8 mouse cellular contexts compared by ENCODE assay signal in the genomic region with DNA sequence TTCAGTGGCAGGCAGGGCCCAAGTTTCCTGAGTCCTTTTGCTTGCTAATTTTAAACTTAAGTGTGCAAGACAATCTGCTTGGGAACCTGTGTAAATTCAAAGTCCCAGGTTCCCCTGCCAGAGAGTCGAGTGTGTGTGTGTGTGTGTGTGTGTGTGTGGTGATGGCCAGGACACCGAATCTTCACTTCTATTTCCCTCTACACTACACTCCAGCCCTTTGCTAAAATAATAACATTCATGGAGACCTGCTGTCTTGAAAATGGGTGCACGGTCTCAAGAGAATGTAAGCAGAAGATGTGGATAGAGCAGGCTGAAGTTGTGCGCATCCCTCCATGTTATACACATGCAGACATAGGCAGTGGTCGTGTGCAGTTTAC. TPM values are rescaled to one million over a fixed set of nuclear protein-coding genes. Genes with fewer than 3 reads are reported as not detected.
A peak's percentile ranks its signal among the peaks of the same experiment; 100 is the strongest.
DNase-seq lines count a peak whose midpoint lies in the region; ATAC-seq and TF ChIP-seq lines count a peak whose summit lies in the region.

No protein-coding gene starts in this region.

- 35% methylated on average over 5 of the region's 5 CpGs for whole genome bisulfite sequencing in lung, embryonic 14.5 days
- WGBS in midbrain, postnatal 0 days: 33% methylated on average over 5 of the region's 5 CpGs

- peak overlapping the region; percentile 82 for H3K4me2 ChIP-seq in lung, embryonic 14.5 days
- peak overlapping the region; percentile 83 for H3K4me2 ChIP-seq in midbrain, postnatal 0 days (ENCODE audit: low read depth, low read length, poor library complexity, severe bottlenecking)

- peak overlapping the region; percentile 73 for H3K4me3 ChIP-seq in lung, embryonic 14.5 days (ENCODE audit: low read depth, low read length)
- H3K4me3 ChIP-seq in cortical plate, adult 2 months (ENCODE audit: insufficient read depth, low read length): peak overlapping the region; percentile 72
- peak overlapping the region; percentile 75 for H3K4me3 ChIP-seq in midbrain, postnatal 0 days (ENCODE audit: low read depth, low read length)

- H3K9me3 ChIP-seq in lung, embryonic 14.5 days (ENCODE audit: low read depth, low read length): no peaks in the 10 kb centered on the region
- no peaks in the 10 kb centered on the region for H3K9me3 ChIP-seq in midbrain, postnatal 0 days (ENCODE audit: low read length)

- no peak for DNase-seq in lung, embryonic 14.5 days
- no peak for DNase-seq in lung, postnatal 10 days
- DNase-seq in midbrain, postnatal 0 days (ENCODE audit: low spot score): no peak
- DNase-seq in adipocyte (ENCODE audit: low spot score): no peak
- no peak for DNase-seq in frontal cortex, postnatal 10 days (ENCODE audit: low spot score in 2 of 2)
- no peak for DNase-seq in lung, postnatal 4 days

- H3K27me3 ChIP-seq in lung, embryonic 14.5 days (ENCODE audit: insufficient read depth, low read length): no peaks in the 10 kb centered on the region
- H3K27me3 ChIP-seq in midbrain, postnatal 0 days (ENCODE audit: insufficient read depth, low read length): no peaks in the 10 kb centered on the region

- ATAC-seq in lung, embryonic 14.5 days (ENCODE audit: insufficient read depth): no peak
- ATAC-seq in inflammation-experienced regulatory T-cells, adult 6 months: peak; percentile 7
- ATAC-seq in midbrain, postnatal 0 days (ENCODE audit: low FRiP score): peak; percentile 35; the same call in 1 of the 2 replicates

- peak overlapping the region; percentile 90 for H3K9ac ChIP-seq in lung, embryonic 14.5 days
- peak overlapping the region; percentile 92 for H3K9ac ChIP-seq in midbrain, postnatal 0 days (replicated peaks; ENCODE audit: low read length, poor library complexity, severe bottlenecking)

- no peak for TF ChIP-seq CTCF in lung, embryonic 14.5 days (IDR thresholded peaks at IDR 0.05; ENCODE audit: low read depth)
- TF ChIP-seq CTCF in cortical plate, adult 2 months (IDR thresholded peaks at IDR 0.05; ENCODE audit: extremely low read depth, insufficient read depth, low read length): no peak
- TF ChIP-seq CTCF in midbrain, postnatal 0 days (IDR thresholded peaks at IDR 0.05): no peak

- no peak for TF ChIP-seq POLR2A in cortical plate, adult 2 months (IDR thresholded peaks at IDR 0.05; ENCODE audit: extremely low read depth, insufficient read depth, low read length)

- H3K36me3 ChIP-seq in lung, embryonic 14.5 days (ENCODE audit: insufficient read depth): peaks cover 13% of the 10 kb centered on the region
- peaks cover 12% of the 10 kb centered on the region for H3K36me3 ChIP-seq in midbrain, postnatal 0 days (ENCODE audit: insufficient read depth, low read length)

- peak overlapping the region; percentile 87; the same call in 1 of the 2 replicates for H3K27ac ChIP-seq in lung, embryonic 14.5 days (ENCODE audit: low read depth)
- no peak overlapping the region; the same call in 1 of the 2 replicates for H3K27ac ChIP-seq in cortical plate, adult 2 months (ENCODE audit: insufficient read depth, low read length)
- peak overlapping the region; percentile 88 for H3K27ac ChIP-seq in midbrain, postnatal 0 days (ENCODE audit: low read depth, low read length)

- H3K4me1 ChIP-seq in lung, embryonic 14.5 days (ENCODE audit: insufficient read depth): no peaks in the 10 kb centered on the region
- H3K4me1 ChIP-seq in cortical plate, adult 2 months (ENCODE audit: control insufficient read depth, insufficient read depth, low read length): peaks cover 3% of the 10 kb centered on the region
- peaks cover 3% of the 10 kb centered on the region; the same call in 1 of the 2 replicates for H3K4me1 ChIP-seq in midbrain, postnatal 0 days (ENCODE audit: insufficient read depth, low read length)

RNA-seq across cellular contexts. Expression of a gene that starts 0.6 kb away (rescaled TPM):
- polyA plus RNA-seq in lung, embryonic 14.5 days (2014; fragmentation: Nextera tagmentation; extraction: Ambion mirVana): 46.8 and 49.0 TPM in 2 replicates
- 51.4 and 54.0 TPM in 2 replicates for polyA plus RNA-seq in cortical plate, adult 2 months (2012; rRNA removed)
- 10 to 100 TPM; 11.8 to 33.6 (median 31.4) TPM for polyA plus RNA-seq in inflammation-experienced regulatory T-cells, adult 6 months (2017; shearing (Covaris generic))
- 37.0 and 42.7 TPM in 2 replicates for total RNA-seq in midbrain, postnatal 0 days (2014; rRNA removed)
- polyA plus RNA-seq in midbrain, postnatal 0 days (2015; fragmentation: Nextera tagmentation; extraction: Ambion mirVana): 46.4 and 47.7 TPM in 2 replicates

RNA-seq across cellular contexts. Expression of a gene that starts 35.5 kb away (rescaled TPM):
- 62.3 and 68.3 TPM in 2 replicates for polyA plus RNA-seq in lung, embryonic 14.5 days (2014; fragmentation: Nextera tagmentation; extraction: Ambion mirVana)
- 47.0 and 50.5 TPM in 2 replicates for polyA plus RNA-seq in cortical plate, adult 2 months (2012; rRNA removed)
- 10 to 100 TPM; 39.5 to 66.1 (median 50.4) TPM for polyA plus RNA-seq in inflammation-experienced regulatory T-cells, adult 6 months (2017; shearing (Covaris generic))
- 49.7 and 58.5 TPM in 2 replicates for total RNA-seq in midbrain, postnatal 0 days (2014; rRNA removed)
- polyA plus RNA-seq in midbrain, postnatal 0 days (2015; fragmentation: Nextera tagmentation; extraction: Ambion mirVana): 38.7 and 38.8 TPM in 2 replicates

RNA-seq across cellular contexts. Expression of a gene that starts 35.9 kb away (rescaled TPM):
- polyA plus RNA-seq in lung, embryonic 14.5 days (2014; fragmentation: Nextera tagmentation; extraction: Ambion mirVana): 23.3 and 23.9 TPM in 2 replicates
- 2.8 and 3.2 TPM in 2 replicates for polyA plus RNA-seq in cortical plate, adult 2 months (2012; rRNA removed)
- 10 to 100 TPM; 10.6 to 17.5 (median 16.5) TPM for polyA plus RNA-seq in inflammation-experienced regulatory T-cells, adult 6 months (2017; shearing (Covaris generic))
- total RNA-seq in midbrain, postnatal 0 days (2014; rRNA removed): 7.4 and 10.4 TPM in 2 replicates
- 3.2 and 3.7 TPM in 2 replicates for polyA plus RNA-seq in midbrain, postnatal 0 days (2015; fragmentation: Nextera tagmentation; extraction: Ambion mirVana)

RNA-seq across cellular contexts. Expression of a gene that starts 39.8 kb away (rescaled TPM):
- 164 and 169 TPM in 2 replicates for polyA plus RNA-seq in lung, embryonic 14.5 days (2014; fragmentation: Nextera tagmentation; extraction: Ambion mirVana)
- polyA plus RNA-seq in cortical plate, adult 2 months (2012; rRNA removed): 1,313 and 1,351 TPM in 2 replicates
- polyA plus RNA-seq in inflammation-experienced regulatory T-cells, adult 6 months (2017; shearing (Covaris generic)): 1 to 10 TPM; 3.1 to 8.7 (median 8.0) TPM
- total RNA-seq in midbrain, postnatal 0 days (2014; rRNA removed): 5,907 and 6,629 TPM in 2 replicates
- 4,276 and 4,687 TPM in 2 replicates for polyA plus RNA-seq in midbrain, postnatal 0 days (2015; fragmentation: Nextera tagmentation; extraction: Ambion mirVana)
